Comparison of ENCODE assay signal across 8 mouse cellular contexts in genomic region chr16:18497865-18498515, GRCm38 (mm10). TPM values are rescaled to one million over a fixed set of nuclear protein-coding genes. Genes with fewer than 3 reads are reported as not detected.
DNase-seq lines count a peak whose midpoint lies in the region; ATAC-seq and TF ChIP-seq lines count a peak whose summit lies in the region.

No protein-coding gene starts in this region.

- WGBS in heart, embryonic 10.5 days, result 9% methylated on average over 6 of the region's 6 CpGs
- 18% methylated on average over 6 of the region's 6 CpGs for WGBS in embryonic facial prominence, embryonic 11.5 days
- WGBS in hindbrain, embryonic 13.5 days, result 5% methylated on average over 6 of the region's 6 CpGs
- 6% methylated on average over 6 of the region's 6 CpGs for WGBS in limb, embryonic 14.5 days
- WGBS in neural tube, embryonic 13.5 days, result 4% methylated on average over 6 of the region's 6 CpGs

- peaks cover 18% of the 10 kb centered on the region for H3K4me1 ChIP-seq in heart, embryonic 10.5 days
- H3K4me1 ChIP-seq in CH12.LX (ENCODE audit: control insufficient read depth in 1 of 2, insufficient read depth in 2 of 2), result peaks cover 9 to 37% of the 10 kb centered on the region in 2 experiments
- H3K4me1 ChIP-seq in embryonic facial prominence, embryonic 11.5 days (ENCODE audit: control insufficient read depth, insufficient read depth, low read length), result peaks cover 5% of the 10 kb centered on the region
- peaks cover 30% of the 10 kb centered on the region for H3K4me1 ChIP-seq in hindbrain, embryonic 13.5 days (replicated peaks)
- peaks cover 15% of the 10 kb centered on the region for H3K4me1 ChIP-seq in limb, embryonic 14.5 days (ENCODE audit: control insufficient read depth, insufficient read depth, low read length)
- H3K4me1 ChIP-seq in neural tube, embryonic 13.5 days (replicated peaks), result peaks cover 27% of the 10 kb centered on the region

- TF ChIP-seq POLR2A in CH12.LX (IDR thresholded peaks at IDR 0.05; ENCODE audit: low read depth, low read length), result no peak
- no peak for TF ChIP-seq POLR2A in limb, embryonic 14.5 days (IDR thresholded peaks at IDR 0.05; ENCODE audit: borderline replicate concordance, extremely low read depth, insufficient read depth, insufficient read length)

- dilution Hi-C loops in CH12.LX (cut with MboI; ENCODE audit: extremely low pct_ligation_motif_present, extremely low pct_unique_long_range_greater_than_20kb, low sequenced_read_pairs), result no loop called here

- ATAC-seq in embryonic facial prominence, embryonic 11.5 days (replicated peaks; ENCODE audit: insufficient number of reproducible peaks, low FRiP score, low TSS enrichment, low read depth), result no peak; the same call in 1 of the 2 replicates
- peak; percentile 74 for ATAC-seq in hindbrain, embryonic 13.5 days (ENCODE audit: low FRiP score)
- peak; percentile 14 for ATAC-seq in limb, embryonic 14.5 days (ENCODE audit: low FRiP score, low read depth)
- peak; percentile 66 for ATAC-seq in neural tube, embryonic 13.5 days (ENCODE audit: low read depth)

- H3K4me2 ChIP-seq in CH12.LX (ENCODE audit: insufficient read depth, low read depth, poor library complexity, severe bottlenecking), result peak overlapping the region; percentile 48
- peak overlapping the region; percentile 82 for H3K4me2 ChIP-seq in embryonic facial prominence, embryonic 11.5 days (ENCODE audit: low read depth, low read length)
- H3K4me2 ChIP-seq in hindbrain, embryonic 13.5 days, result peak overlapping the region; percentile 91
- peak overlapping the region; percentile 84 for H3K4me2 ChIP-seq in limb, embryonic 14.5 days (replicated peaks; ENCODE audit: low read depth, low read length, severe bottlenecking)
- H3K4me2 ChIP-seq in neural tube, embryonic 13.5 days, result peak overlapping the region; percentile 80

- DNase-seq in heart, embryonic 10.5 days (ENCODE audit: low spot score), result no peak
- no peak for DNase-seq in heart, adult 11 months
- DNase-seq in CH12.LX (ENCODE audit: extremely low read depth), result no peak
- DNase-seq in embryonic facial prominence, embryonic 11.5 days (ENCODE audit: low spot score), result no peak
- peak; percentile 33 for DNase-seq in limb, embryonic 14.5 days (ENCODE audit: low spot score)
- no peak for DNase-seq in adrenal gland, adult 18-20 months (ENCODE audit: low spot score in 2 of 2)

- H3K27me3 ChIP-seq in heart, embryonic 10.5 days (ENCODE audit: insufficient read depth, poor library complexity, severe bottlenecking), result no peaks in the 10 kb centered on the region
- H3K27me3 ChIP-seq in CH12.LX (replicated peaks), result no peaks in the 10 kb centered on the region
- no peaks in the 10 kb centered on the region for H3K27me3 ChIP-seq in embryonic facial prominence, embryonic 11.5 days (ENCODE audit: control insufficient read depth, insufficient read depth, low read length)
- no peaks in the 10 kb centered on the region for H3K27me3 ChIP-seq in hindbrain, embryonic 13.5 days
- no peaks in the 10 kb centered on the region for H3K27me3 ChIP-seq in limb, embryonic 14.5 days (ENCODE audit: control insufficient read depth, insufficient read depth, low read length)
- H3K27me3 ChIP-seq in neural tube, embryonic 13.5 days, result no peaks in the 10 kb centered on the region

- peaks cover 12% of the 10 kb centered on the region for H3K79me2 ChIP-seq in CH12.LX (replicated peaks; ENCODE audit: control insufficient read depth, extremely low read depth, insufficient read depth, poor library complexity, severe bottlenecking)

- TF ChIP-seq EP300 in CH12.LX (IDR thresholded peaks at IDR 0.05; ENCODE audit: low read length), result 0 out of 2 replicates have a peak, but pooled peaks have one; percentile 31

- H3K9ac ChIP-seq in CH12.LX (ENCODE audit: insufficient read depth, low read depth), result peak overlapping the region; percentile 67
- H3K9ac ChIP-seq in embryonic facial prominence, embryonic 11.5 days (replicated peaks; ENCODE audit: low read length), result peak overlapping the region; percentile 88
- H3K9ac ChIP-seq in hindbrain, embryonic 13.5 days, result peak overlapping the region; percentile 87
- H3K9ac ChIP-seq in limb, embryonic 14.5 days (ENCODE audit: low read depth, low read length, severe bottlenecking), result peak overlapping the region; percentile 80
- peak overlapping the region; percentile 81 for H3K9ac ChIP-seq in neural tube, embryonic 13.5 days

- no peak for TF ChIP-seq CTCF in CH12.LX (conservative IDR thresholded peaks at IDR 0.05 in 1 of 2, IDR thresholded peaks at IDR 0.05 in 1 of 2; ENCODE audit: low read depth in 2 of 2, low read length in 2 of 2)

- peak overlapping the region; percentile 92 for H3K27ac ChIP-seq in heart, embryonic 10.5 days
- peak overlapping the region; percentile 73 for H3K27ac ChIP-seq in CH12.LX (ENCODE audit: insufficient read depth, low read depth)
- H3K27ac ChIP-seq in embryonic facial prominence, embryonic 11.5 days (replicated peaks; ENCODE audit: low read depth, low read length), result peak overlapping the region; percentile 75; the same call in 1 of the 2 replicates
- peak overlapping the region; percentile 91 for H3K27ac ChIP-seq in hindbrain, embryonic 13.5 days
- H3K27ac ChIP-seq in limb, embryonic 14.5 days (replicated peaks; ENCODE audit: low read depth, low read length), result peak overlapping the region; percentile 89
- peak overlapping the region; percentile 95 for H3K27ac ChIP-seq in neural tube, embryonic 13.5 days (replicated peaks)

- no peaks in the 10 kb centered on the region for H3K9me3 ChIP-seq in heart, embryonic 10.5 days
- H3K9me3 ChIP-seq in CH12.LX (replicated peaks; ENCODE audit: low read length), result no peaks in the 10 kb centered on the region
- H3K9me3 ChIP-seq in embryonic facial prominence, embryonic 11.5 days (replicated peaks; ENCODE audit: control insufficient read depth, low read length), result no peaks in the 10 kb centered on the region; the same call in 1 of the 2 replicates
- H3K9me3 ChIP-seq in hindbrain, embryonic 13.5 days, result no peaks in the 10 kb centered on the region
- H3K9me3 ChIP-seq in limb, embryonic 14.5 days (ENCODE audit: control insufficient read depth, low read length), result no peaks in the 10 kb centered on the region
- H3K9me3 ChIP-seq in neural tube, embryonic 13.5 days, result no peaks in the 10 kb centered on the region; the same call in 1 of the 2 replicates

- H3K36me3 ChIP-seq in heart, embryonic 10.5 days, result peaks cover 20% of the 10 kb centered on the region
- peaks cover 15 to 27% of the 10 kb centered on the region in 2 experiments for H3K36me3 ChIP-seq in CH12.LX (replicated peaks in 1 of 2; ENCODE audit: control insufficient read depth in 1 of 2, insufficient read depth in 1 of 2, low read length in 1 of 2)
- peaks cover 4% of the 10 kb centered on the region; the same call in 1 of the 2 replicates for H3K36me3 ChIP-seq in embryonic facial prominence, embryonic 11.5 days (replicated peaks; ENCODE audit: control insufficient read depth, insufficient read depth, low read depth, low read length)
- H3K36me3 ChIP-seq in hindbrain, embryonic 13.5 days, result peaks cover 18% of the 10 kb centered on the region
- H3K36me3 ChIP-seq in limb, embryonic 14.5 days (ENCODE audit: control insufficient read depth, insufficient read depth, low read length), result peaks cover 17% of the 10 kb centered on the region
- H3K36me3 ChIP-seq in neural tube, embryonic 13.5 days, result peaks cover 16% of the 10 kb centered on the region

- in situ Hi-C loops in CH12.LX (cut with MboI; ENCODE audit: low pct_ligation_motif_present, low pct_unique_long_range_greater_than_20kb, low sequenced_read_pairs), result no loop called here

- peak overlapping the region; percentile 74 for H3K4me3 ChIP-seq in heart, embryonic 10.5 days
- peak overlapping the region; percentile 82 to 91 (median 87) for H3K4me3 ChIP-seq in CH12.LX (replicated peaks in 1 of 3; ENCODE audit: low read depth in 2 of 3, low read length in 2 of 3, poor library complexity in 1 of 3)
- H3K4me3 ChIP-seq in embryonic facial prominence, embryonic 11.5 days (ENCODE audit: low read depth, low read length), result peak overlapping the region; percentile 59
- H3K4me3 ChIP-seq in hindbrain, embryonic 13.5 days, result peak overlapping the region; percentile 77
- H3K4me3 ChIP-seq in limb, embryonic 14.5 days (replicated peaks; ENCODE audit: low read length), result peak overlapping the region; percentile 81
- H3K4me3 ChIP-seq in neural tube, embryonic 13.5 days, result peak overlapping the region; percentile 79

- TF ChIP-seq RAD21 in CH12.LX (IDR thresholded peaks at IDR 0.05; ENCODE audit: low read depth, low read length), result no peak

TF ChIP-seq in CH12.LX, 34 proteins besides CTCF, POLR2A, EP300 and RAD21 (continues in another document):
- TF ChIP-seq ETS1 (conservative IDR thresholded peaks at IDR 0.05; ENCODE audit: low read depth, low read length) (peak; percentile 44), CHD2 (IDR thresholded peaks at IDR 0.05; ENCODE audit: low read length) (no peak), ZNF384 (IDR thresholded peaks at IDR 0.05; ENCODE audit: low read depth, low read length) (0 out of 2 replicates have a peak, but pooled peaks have one; percentile 26)

RNA-seq across cellular contexts. Expression of gene Gnb1l, which starts 0.5 kb away (rescaled TPM):
- 10.8 and 17.1 TPM in 2 replicates for polyA plus RNA-seq in heart, embryonic 10.5 days (2016; fragmentation: Nextera tagmentation; extraction: Ambion mirVana)
- 21.5 and 22.3 TPM in 2 replicates for total RNA-seq in CH12.LX (2012; rRNA removed)
- 15.9 and 16.8 TPM in 2 replicates for total RNA-seq in CH12.LX (2014; rRNA removed)
- polyA plus RNA-seq in CH12.LX (2012; ENCODE audit: insufficient read length, low read depth), result 25.5 and 26.9 TPM in 2 replicates
- 13.2 and 15.6 TPM in 2 replicates for polyA plus RNA-seq in embryonic facial prominence, embryonic 11.5 days (2014; fragmentation: Nextera tagmentation; extraction: Ambion mirVana)
- polyA plus RNA-seq in hindbrain, embryonic 13.5 days (2015; fragmentation: Nextera tagmentation; extraction: Ambion mirVana), result 13.7 and 15.8 TPM in 2 replicates
- polyA plus RNA-seq in limb, embryonic 14.5 days (2012; rRNA removed), result 16.1 and 19.0 TPM in 2 replicates
- polyA plus RNA-seq in limb, embryonic 14.5 days (2014; fragmentation: Nextera tagmentation; extraction: Ambion mirVana), result 20.2 and 23.2 TPM in 2 replicates
- polyA plus RNA-seq in neural tube, embryonic 13.5 days (2015; fragmentation: Nextera tagmentation; extraction: Ambion mirVana), result 13.6 and 13.9 TPM in 2 replicates
- 1 to 10 TPM; 4.0 to 5.4 TPM for total RNA-seq in adrenal gland, adult 18-20 months (2021)

RNA-seq across cellular contexts. Expression of gene Rtl10, which starts 0.7 kb away (rescaled TPM):
- 1.3 and 1.6 TPM in 2 replicates for polyA plus RNA-seq in heart, embryonic 10.5 days (2016; fragmentation: Nextera tagmentation; extraction: Ambion mirVana)
- 9.8 and 11.0 TPM in 2 replicates for total RNA-seq in CH12.LX (2012; rRNA removed)
- 2.1 and 4.8 TPM in 2 replicates for total RNA-seq in CH12.LX (2014; rRNA removed)
- polyA plus RNA-seq in CH12.LX (2012; ENCODE audit: insufficient read length, low read depth), result 12.3 and 21.1 TPM in 2 replicates
- 3.5 and 3.7 TPM in 2 replicates for polyA plus RNA-seq in embryonic facial prominence, embryonic 11.5 days (2014; fragmentation: Nextera tagmentation; extraction: Ambion mirVana)
- polyA plus RNA-seq in hindbrain, embryonic 13.5 days (2015; fragmentation: Nextera tagmentation; extraction: Ambion mirVana), result 4.8 and 4.9 TPM in 2 replicates
- polyA plus RNA-seq in limb, embryonic 14.5 days (2012; rRNA removed), result 16.6 and 22.0 TPM in 2 replicates
- polyA plus RNA-seq in limb, embryonic 14.5 days (2014; fragmentation: Nextera tagmentation; extraction: Ambion mirVana), result 4.3 and 4.5 TPM in 2 replicates
- 3.3 and 4.5 TPM in 2 replicates for polyA plus RNA-seq in neural tube, embryonic 13.5 days (2015; fragmentation: Nextera tagmentation; extraction: Ambion mirVana)
- 1 to 10 TPM; 5.1 to 6.7 TPM for total RNA-seq in adrenal gland, adult 18-20 months (2021)
